Mouse (Mus musculus) megakaryocyte, embryonic 14.5 days (primary cell): ENCODE data around the gene Olfr734. TPM values are rescaled to one million over a fixed set of nuclear protein-coding genes. Genes with fewer than 3 reads are reported as not detected.

Experiments used
- H3K27me3 ChIP-seq: replicated peaks from 2 replicates; pipeline ENCODE3; 2012; ENCODE audit warnings: inconsistent platforms
- H3K36me3 ChIP-seq: replicated peaks from 2 replicates; pipeline ENCODE3; 2012; ENCODE audit warnings: low read length, inconsistent platforms, mixed read lengths
- H3K4me1 ChIP-seq: 2 replicates; pipeline ENCODE4 v1.6.1; 2012; ENCODE audit warnings: inconsistent platforms
- H3K4me3 ChIP-seq: replicated peaks from 2 replicates; pipeline ENCODE3; 2012; ENCODE audit warnings: moderate library complexity, mild to moderate bottlenecking, inconsistent platforms
- H3K9me3 ChIP-seq: 2 replicates; pipeline ENCODE4 v1.6.1; 2012; ENCODE audit warnings: inconsistent platforms
- FLI1 ChIP-seq: IDR thresholded peaks from 2 replicates; pipeline ENCODE4 v1.6.1; 2012; ENCODE audit warnings: low read length, inconsistent platforms, mixed read lengths
- GATA1 ChIP-seq: IDR thresholded peaks from 3 replicates; pipeline ENCODE4 v1.6.1; 2012; ENCODE audit warnings: mixed read lengths, low read length, inconsistent platforms, borderline replicate concordance
- polyA plus RNA-seq: library from polyadenylated mRNA; stranded (reverse); fragments of >175 nt; gene quantifications from 2 replicates; pipeline ENCODE4 v1.2.3, GENCODE M21; 2012; ENCODE audit warnings: low replicate concordance; ENCODE audit not compliant: insufficient read depth

Gene Olfr734
- polyA plus RNA-seq: not detected in 2 replicates

DNA sequence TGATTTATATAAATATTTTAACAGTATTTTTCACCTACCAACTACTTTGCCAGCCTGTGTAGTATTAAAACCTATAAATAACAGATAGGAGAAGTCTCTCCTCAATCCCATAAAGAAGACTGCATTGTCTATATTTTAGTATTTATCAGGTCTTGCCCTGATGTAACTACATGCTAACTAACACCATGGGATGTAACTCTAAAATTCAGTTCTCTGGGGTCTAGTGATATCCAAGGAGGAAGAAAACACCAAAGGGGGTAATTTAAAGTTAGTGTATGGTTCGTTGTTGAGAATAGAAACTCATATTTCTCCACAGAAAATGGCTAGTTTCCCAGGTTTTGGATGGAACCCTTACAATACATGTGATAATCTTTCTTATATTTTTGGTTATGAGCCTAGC, at the start of gene Olfr734:
TSS of gene Olfr734 (minus strand) at position 101 of the 400 bp plus-strand sequence.
- Histone ChIP-seq H3K4me1 (no peaks in the 10 kb centered on the region), H3K27me3 (no peaks in the 10 kb centered on the region), H3K36me3 (no peaks in the 10 kb centered on the region), H3K4me3 (no peak within 1 kb of the TSS), H3K9me3 (no peaks in the 10 kb centered on the region)
- TF ChIP-seq FLI1 (no peak), GATA1 (no peak)

- Histone ChIP-seq H3K36me3 (no peaks in the 10 kb centered on the region), H3K9me3 (peaks cover 6% of the 10 kb centered on the region; the same call in 1 of the 2 replicates), H3K4me1 (no peaks in the 10 kb centered on the region), H3K27me3 (no peaks in the 10 kb centered on the region), H3K4me3 (no peak overlapping the region)
- TF ChIP-seq GATA1 (no peak), FLI1 (no peak)
Observed at GRCm38 (mm10) chr14:50363561-50363960, 37.0 kb upstream of the Olfr734 start.

DNA sequence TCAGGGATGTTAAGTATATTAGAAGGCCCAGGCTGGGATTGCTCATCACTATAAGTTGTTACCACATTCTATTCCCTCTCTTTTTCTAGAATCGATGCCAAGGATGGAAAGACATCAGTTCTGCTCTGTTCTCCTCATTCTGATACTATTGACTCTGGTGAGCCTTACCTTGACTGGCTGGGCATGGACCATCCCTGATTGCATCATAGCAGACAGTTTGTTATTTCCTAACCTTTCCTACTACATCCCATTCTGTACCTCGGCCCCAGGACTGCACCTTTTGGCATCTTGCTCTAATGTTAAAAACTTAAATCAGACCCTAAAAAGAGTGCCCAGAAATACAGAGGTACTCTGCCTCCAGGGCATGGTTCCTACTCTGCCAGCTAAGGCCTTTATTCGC, 33.9 kb upstream of the Olfr734 start:
- no peak overlapping the region for H3K4me3 ChIP-seq
- H3K4me1 ChIP-seq: no peaks in the 10 kb centered on the region
- no peaks in the 10 kb centered on the region for H3K36me3 ChIP-seq
- no peaks in the 10 kb centered on the region for H3K27me3 ChIP-seq
- H3K9me3 ChIP-seq: peaks cover 6% of the 10 kb centered on the region; the same call in 1 of the 2 replicates
- no peak for TF ChIP-seq FLI1

- H3K4me1 ChIP-seq: no peaks in the 10 kb centered on the region
- H3K27me3 ChIP-seq: no peaks in the 10 kb centered on the region
- H3K4me3 ChIP-seq: no peak within 1 kb of the TSS
- H3K9me3 ChIP-seq: no peaks in the 10 kb centered on the region; the same call in 1 of the 2 replicates
- no peak for TF ChIP-seq FLI1
- TF ChIP-seq GATA1: no peak
- H3K36me3 ChIP-seq: no peaks in the 10 kb centered on the region
Observed at GRCm38 (mm10) chr14:50357593-50357992, 31.0 kb upstream of the Olfr734 start, which contains the start of gene Tlr11. Gene Tlr11 (plus strand): TSS chr14:50357914.

GRCm38 (mm10) chr14:50356725-50357124, 30.2 kb upstream of the Olfr734 start:
- TF ChIP-seq FLI1: no peak
- TF ChIP-seq GATA1: no peak
- no peaks in the 10 kb centered on the region for H3K27me3 ChIP-seq
- no peaks in the 10 kb centered on the region for H3K4me1 ChIP-seq
- H3K4me3 ChIP-seq: no peak overlapping the region
- no peaks in the 10 kb centered on the region; the same call in 1 of the 2 replicates for H3K9me3 ChIP-seq
- no peaks in the 10 kb centered on the region for H3K36me3 ChIP-seq

- H3K27me3 ChIP-seq: no peaks in the 10 kb centered on the region
- H3K4me3 ChIP-seq: no peak overlapping the region
- no peaks in the 10 kb centered on the region; the same call in 1 of the 2 replicates for H3K9me3 ChIP-seq
- no peak for TF ChIP-seq FLI1
- TF ChIP-seq GATA1: no peak
- H3K4me1 ChIP-seq: no peaks in the 10 kb centered on the region
- H3K36me3 ChIP-seq: no peaks in the 10 kb centered on the region
Observed at GRCm38 (mm10) chr14:50352438-50352837, 25.9 kb upstream of the Olfr734 start.

DNA sequence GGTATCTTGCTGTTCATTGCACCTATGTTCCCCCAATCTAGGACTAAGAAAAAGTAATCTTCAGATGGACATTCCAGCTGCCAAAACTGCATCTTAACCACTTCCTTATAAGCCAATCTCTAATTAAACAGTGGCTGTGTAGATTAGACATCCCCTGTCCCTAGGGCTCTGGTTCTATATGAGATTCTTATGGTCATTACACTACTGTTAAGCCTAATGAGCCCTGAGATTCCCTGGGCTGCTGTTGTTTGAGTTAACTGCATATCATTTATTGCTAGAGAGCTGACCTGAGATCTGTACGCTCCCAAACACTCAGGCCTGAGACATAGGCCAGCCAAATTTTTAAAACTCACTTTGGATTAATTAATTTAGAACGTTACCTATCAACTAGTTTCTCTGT, 22.2 kb upstream of the Olfr734 start, which contains the start of gene Olfr735:
TSS of gene Olfr735 (minus strand) at position 77 of the 400 bp plus-strand sequence.
- no peak for TF ChIP-seq GATA1
- no peak for TF ChIP-seq FLI1
- Histone ChIP-seq H3K4me3 (no peak within 1 kb of the TSS), H3K9me3 (no peaks in the 10 kb centered on the region), H3K4me1 (no peaks in the 10 kb centered on the region), H3K27me3 (no peaks in the 10 kb centered on the region), H3K36me3 (no peaks in the 10 kb centered on the region)

DNA sequence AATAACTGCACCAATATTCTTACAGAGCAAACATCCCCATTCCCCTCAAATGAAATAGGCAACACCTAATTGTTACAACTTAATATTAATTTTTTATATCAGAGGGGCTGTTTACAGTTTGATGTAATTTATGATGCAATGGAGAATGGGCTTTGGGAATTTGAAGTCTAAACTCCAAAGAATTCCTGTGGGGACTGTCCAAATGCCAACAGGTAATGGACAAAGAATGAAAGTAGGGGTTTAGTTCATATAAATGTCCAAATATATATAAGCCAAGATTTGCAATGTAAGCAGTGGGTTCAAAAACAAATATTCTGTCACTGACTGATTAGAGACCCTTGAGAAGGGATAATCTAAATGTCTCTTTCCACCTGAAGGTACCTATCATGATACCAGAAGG, 25.1 kb downstream of the Olfr734 start, which contains the start of gene Olfr733:
TSS of gene Olfr733 (minus strand) at position 101 of the 400 bp plus-strand sequence.
- TF ChIP-seq FLI1 (no peak), GATA1 (no peak)
- no peaks in the 10 kb centered on the region for H3K9me3 ChIP-seq
- H3K36me3 ChIP-seq: no peaks in the 10 kb centered on the region
- no peaks in the 10 kb centered on the region for H3K4me1 ChIP-seq
- H3K4me3 ChIP-seq: no peak within 1 kb of the TSS
- H3K27me3 ChIP-seq: no peaks in the 10 kb centered on the region

- H3K27me3 ChIP-seq: no peaks in the 10 kb centered on the region
- H3K36me3 ChIP-seq: no peaks in the 10 kb centered on the region
- no peak for TF ChIP-seq GATA1
- no peak for TF ChIP-seq FLI1
- no peaks in the 10 kb centered on the region for H3K9me3 ChIP-seq
- H3K4me1 ChIP-seq: no peaks in the 10 kb centered on the region
- H3K4me3 ChIP-seq: no peak within 1 kb of the TSS
Observed at GRCm38 (mm10) chr14:50284106-50284505, 42.5 kb downstream of the Olfr734 start, which contains the start of gene Olfr732. Gene Olfr732 (minus strand): TSS chr14:50284206.

Other genes with a start within 250 kb of the Olfr734 start
- not detected in 2 replicates for gene Olfr726, start 235.8 kb downstream of the Olfr734 start, polyA plus RNA-seq
- not detected in 2 replicates for gene Olfr727, start 203.6 kb downstream of the Olfr734 start, polyA plus RNA-seq
- gene Olfr728, start 184.1 kb downstream of the Olfr734 start, polyA plus RNA-seq: not detected in 2 replicates
- not detected in 2 replicates for gene Olfr729, start 173.9 kb downstream of the Olfr734 start, polyA plus RNA-seq
- gene Olfr730, start 138.6 kb downstream of the Olfr734 start, polyA plus RNA-seq: not detected in 2 replicates
- gene Olfr731, start 84.9 kb downstream of the Olfr734 start, polyA plus RNA-seq: 2.5 TPM in 1 of 2 replicates, not detected in the other
- gene Olfr732, start 42.6 kb downstream of the Olfr734 start, polyA plus RNA-seq: not detected in 2 replicates
- not detected in 2 replicates for gene Olfr733, start 25.2 kb downstream of the Olfr734 start, polyA plus RNA-seq
- gene Olfr735, start 22.1 kb upstream of the Olfr734 start, polyA plus RNA-seq: not detected in 2 replicates
- not detected in 2 replicates for gene Tlr11, start 31.2 kb upstream of the Olfr734 start, polyA plus RNA-seq
- gene Olfr736, start 54.4 kb upstream of the Olfr734 start, polyA plus RNA-seq: not detected in 2 replicates
- gene Olfr738, start 80.8 kb upstream of the Olfr734 start, polyA plus RNA-seq: not detected in 2 replicates
- gene Olfr739, start 91.9 kb upstream of the Olfr734 start, polyA plus RNA-seq: not detected in 2 replicates
- gene Olfr740, start 118.8 kb upstream of the Olfr734 start, polyA plus RNA-seq: not detected in 2 replicates
- not detected in 2 replicates for gene Olfr741, start 146.0 kb upstream of the Olfr734 start, polyA plus RNA-seq
- gene Olfr742, start 176.8 kb upstream of the Olfr734 start, polyA plus RNA-seq: not detected in 2 replicates
- gene Olfr743, start 195.1 kb upstream of the Olfr734 start, polyA plus RNA-seq: not detected in 2 replicates